Mouse (Mus musculus) liver, postnatal 0 days (tissue): ENCODE measurements around the gene Tm4sf1.

Experiments
- CTCF ChIP-seq: sonication (generic); IDR thresholded peaks from 2 replicates; pipeline ENCODE4 v1.5.1; 2016; ENCODE audit warnings: antibody characterized with exemption, low read depth
- EP300 ChIP-seq: IDR thresholded peaks from 2 replicates; pipeline ENCODE4 v1.6.1; 2016; ENCODE audit warnings: antibody characterized with exemption, low read depth, mild to moderate bottlenecking

DNA sequence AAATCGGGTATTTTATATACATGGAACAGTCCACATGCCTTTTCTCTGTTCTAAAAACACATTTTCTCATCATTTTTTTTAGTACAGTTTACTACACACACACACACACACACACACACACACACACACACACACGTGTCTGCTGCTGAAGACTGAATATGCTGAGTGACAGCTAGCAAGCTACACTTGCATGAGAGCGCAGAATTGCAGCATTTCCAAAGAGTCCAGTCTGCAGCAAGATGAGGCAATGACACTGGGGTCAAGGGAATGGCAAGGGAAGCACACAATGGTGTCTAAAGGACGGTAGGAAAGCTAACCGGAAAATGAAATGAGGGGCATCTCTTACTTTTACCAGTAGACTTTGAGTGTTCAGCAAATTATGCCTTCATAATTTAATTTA is 43.0 kb upstream of the Tm4sf1 start:
- no peak for TF ChIP-seq CTCF
- no peak for TF ChIP-seq EP300
